In the genomic region with DNA sequence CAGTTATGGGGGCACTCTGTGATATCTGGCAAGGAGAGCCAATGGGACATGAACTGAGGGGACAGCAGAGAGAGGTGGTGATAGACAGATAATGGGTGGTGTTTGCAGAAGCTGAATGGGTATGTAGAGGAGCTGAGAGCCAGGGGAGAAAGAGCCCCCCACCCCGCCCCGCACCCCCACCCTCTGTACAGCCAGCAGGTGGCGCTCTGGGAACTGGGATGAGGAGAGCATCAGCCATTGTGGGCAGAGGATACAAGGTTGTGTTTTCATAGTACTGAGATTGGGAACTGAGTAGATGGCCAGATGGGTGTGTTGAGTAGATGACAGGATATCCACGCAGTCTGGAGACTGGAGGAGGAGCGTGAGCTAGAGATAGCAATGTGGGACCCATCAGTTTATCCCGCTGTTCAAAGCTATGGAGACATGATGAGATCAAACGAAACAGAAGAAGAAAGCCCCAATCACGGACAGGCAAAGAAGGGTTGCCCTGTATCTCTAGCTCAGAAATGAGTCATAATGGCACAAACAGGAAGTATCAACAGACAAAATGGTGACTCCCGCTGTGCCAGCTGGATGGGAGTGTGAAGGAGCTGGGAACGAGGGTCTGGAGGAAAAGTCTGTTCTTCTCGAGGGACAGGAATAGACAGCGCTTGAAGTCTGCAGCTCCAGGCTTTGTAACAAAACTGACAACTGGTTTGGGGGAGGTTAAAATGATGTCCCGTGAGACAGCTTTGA, we compare ENCODE assay signal across 30 mouse cellular contexts. TPM values are rescaled to one million over a fixed set of nuclear protein-coding genes. Genes with fewer than 3 reads are reported as not detected.
DNase-seq lines count a peak whose midpoint lies in the region; ATAC-seq and TF ChIP-seq lines count a peak whose summit lies in the region.
"Had no signal": no experiment of that assay in that cellular context is flagged by ENCODE, and none has a peak within 500 bp of the region (broad histone marks: within the 10 kb centered on the region; RNA-seq: fewer than 3 reads in every experiment).

No protein-coding gene starts in this region.

- ATAC-seq in neural tube, embryonic 15.5 days (ENCODE audit: low FRiP score), result no peak
- no peak for ATAC-seq in intestine, postnatal 0 days
- ATAC-seq: CD4-positive, CD25-positive, alpha-beta regulatory T cell, adult 4 months; lung, postnatal 0 days; midbrain, embryonic 13.5 days; Patski had no signal

- H3K4me2 ChIP-seq in neural tube, embryonic 15.5 days, result no peak overlapping the region
- no peak overlapping the region for H3K4me2 ChIP-seq in intestine, postnatal 0 days (replicated peaks; ENCODE audit: low read depth)
- H3K4me2 ChIP-seq: embryonic facial prominence, embryonic 12.5 days; heart, embryonic 13.5 days; hindbrain, embryonic 14.5 days; limb, embryonic 12.5 days; midbrain, embryonic 13.5 days had no signal

- H3K9me3 ChIP-seq in neural tube, embryonic 15.5 days (replicated peaks), result no peaks in the 10 kb centered on the region
- no peaks in the 10 kb centered on the region; the same call in 1 of the 2 replicates for H3K9me3 ChIP-seq in ES-Bruce4 (replicated peaks; ENCODE audit: control insufficient read depth, insufficient read depth, low read length, poor library complexity, severe bottlenecking)
- no peaks in the 10 kb centered on the region for H3K9me3 ChIP-seq in intestine, postnatal 0 days (ENCODE audit: control insufficient read depth)
- H3K9me3 ChIP-seq: embryonic facial prominence, embryonic 12.5 days; heart, embryonic 13.5 days; limb, embryonic 12.5 days; midbrain, embryonic 13.5 days had no signal

- peaks cover 25% of the 10 kb centered on the region for H3K4me1 ChIP-seq in neural tube, embryonic 15.5 days
- no peaks in the 10 kb centered on the region for H3K4me1 ChIP-seq in ES-Bruce4 (ENCODE audit: control insufficient read depth, insufficient read depth, low read length)
- H3K4me1 ChIP-seq in intestine, postnatal 0 days (replicated peaks; ENCODE audit: control insufficient read depth, insufficient read depth, low read length), result no peaks in the 10 kb centered on the region

- no peak overlapping the region for H3K4me3 ChIP-seq in neural tube, embryonic 15.5 days (replicated peaks)
- no peak overlapping the region for H3K4me3 ChIP-seq in ES-Bruce4 (ENCODE audit: low read depth, low read length)
- no peak overlapping the region for H3K4me3 ChIP-seq in intestine, postnatal 0 days (ENCODE audit: low read depth, low read length)
- H3K4me3 ChIP-seq: embryonic facial prominence, embryonic 12.5 days; heart, embryonic 13.5 days; limb, embryonic 12.5 days; midbrain, embryonic 13.5 days had no signal

- 81% methylated on average over 13 of the region's 13 CpGs for WGBS in neural tube, embryonic 15.5 days
- 78% methylated on average over 13 of the region's 13 CpGs for WGBS in intestine, postnatal 0 days

- no peak overlapping the region for H3K9ac ChIP-seq in neural tube, embryonic 15.5 days (replicated peaks)
- no peak overlapping the region for H3K9ac ChIP-seq in ES-Bruce4 (ENCODE audit: low read depth, poor library complexity, severe bottlenecking)
- H3K9ac ChIP-seq in intestine, postnatal 0 days (ENCODE audit: low read depth, low read length), result no peak overlapping the region
- H3K9ac ChIP-seq: embryonic facial prominence, embryonic 12.5 days; heart, embryonic 13.5 days; hindbrain, embryonic 14.5 days; limb, embryonic 12.5 days; midbrain, embryonic 13.5 days had no signal

- TF ChIP-seq CTCF in ES-Bruce4 (IDR thresholded peaks at IDR 0.05; ENCODE audit: low read depth, low read length), result peak; percentile 5
- no peak for TF ChIP-seq CTCF in intestine, postnatal 0 days (IDR thresholded peaks at IDR 0.05; ENCODE audit: low read depth)

- TF ChIP-seq EP300 in ES-Bruce4 (IDR thresholded peaks at IDR 0.05; ENCODE audit: insufficient read depth, low read depth, low read length), result no peak

- no peak for TF ChIP-seq POLR2A in ES-Bruce4 (IDR thresholded peaks at IDR 0.05; ENCODE audit: insufficient read depth, low read length)

- H3K27ac ChIP-seq in neural tube, embryonic 15.5 days (replicated peaks), result 0 out of 2 replicates have a peak overlapping the region, but pooled peaks have one; percentile 28
- no peak overlapping the region for H3K27ac ChIP-seq in ES-Bruce4 (ENCODE audit: insufficient read depth, low read length)
- H3K27ac ChIP-seq in intestine, postnatal 0 days (ENCODE audit: low read depth, low read length), result no peak overlapping the region
- H3K27ac ChIP-seq: embryonic facial prominence, embryonic 12.5 days; heart, embryonic 13.5 days; hindbrain, embryonic 14.5 days; limb, embryonic 12.5 days; macrophage; midbrain, embryonic 13.5 days had no signal

- DNase-seq in layer of hippocampus, adult 9-11 months, result peak; percentile 42
- no peak for DNase-seq in layer of hippocampus, postnatal 10 days (ENCODE audit: low spot score in 2 of 2)
- no peak for DNase-seq in neural tube, embryonic 10.5 days (ENCODE audit: extremely low spot score, low spot score)
- no peak for DNase-seq in urinary bladder, postnatal 36 days (ENCODE audit: low spot score in 2 of 2)
- DNase-seq: adrenal gland, postnatal 10 days; cerebellum, adult 11-12 months; cerebellum, adult 9-11 months; embryo, embryonic 11 days; gastrocnemius, postnatal 10 days; heart, postnatal 10 days; kidney, adult 11 months; kidney, postnatal 25 days; right cerebral cortex, adult 18-20 months; thymus, postnatal 14 days had no signal

- 0 out of 2 replicates have a peak, but pooled peaks cover 4% of the 10 kb centered on the region for H3K27me3 ChIP-seq in neural tube, embryonic 15.5 days (replicated peaks)
- H3K27me3 ChIP-seq in ES-Bruce4 (ENCODE audit: control insufficient read depth, insufficient read depth, low read length, poor library complexity, severe bottlenecking), result no peaks in the 10 kb centered on the region
- no peaks in the 10 kb centered on the region for H3K27me3 ChIP-seq in intestine, postnatal 0 days (replicated peaks; ENCODE audit: control insufficient read depth, insufficient read depth, low read length)
- H3K27me3 ChIP-seq: embryonic facial prominence, embryonic 12.5 days; limb, embryonic 12.5 days had no signal

- no peaks in the 10 kb centered on the region for H3K36me3 ChIP-seq in neural tube, embryonic 15.5 days
- no peaks in the 10 kb centered on the region for H3K36me3 ChIP-seq in ES-Bruce4 (ENCODE audit: control insufficient read depth, insufficient read depth, low read length, poor library complexity, severe bottlenecking)
- H3K36me3 ChIP-seq in intestine, postnatal 0 days (ENCODE audit: control insufficient read depth, insufficient read depth), result no peaks in the 10 kb centered on the region
- H3K36me3 ChIP-seq: embryonic facial prominence, embryonic 12.5 days; G1E; heart, embryonic 13.5 days; limb, embryonic 12.5 days; midbrain, embryonic 13.5 days had no signal

RNA-seq across cellular contexts. Expression of gene Aipl1, which starts 20.6 kb away (rescaled TPM):
- total RNA-seq in layer of hippocampus, postnatal 10 days (2021), result not detected
- 0.36 and 0.41 TPM in 2 replicates for polyA plus RNA-seq in neural tube, embryonic 15.5 days (2015; fragmentation: Nextera tagmentation; extraction: Ambion mirVana)
- 1.1 and 1.3 TPM in 2 replicates for polyA plus RNA-seq in ES-Bruce4 (2011; ENCODE audit: insufficient read depth, insufficient read length, low read depth, missing spikeins)
- 0.10 and 0.17 TPM in 2 replicates for polyA plus RNA-seq in intestine, postnatal 0 days (2015; fragmentation: Nextera tagmentation; extraction: Ambion mirVana)
- total RNA-seq: layer of hippocampus, adult 8-10 months; left cerebral cortex, adult 18-20 months; liver, adult 2 months had no signal
- polyA plus RNA-seq: CD4-positive, CD25-positive, alpha-beta regulatory T cell, adult 4 months; G1E; hindbrain, embryonic 14.5 days; liver, adult 2 months had no signal

RNA-seq across cellular contexts. Expression of gene Pimreg, which starts 25.1 kb away (rescaled TPM):
- total RNA-seq in layer of hippocampus, postnatal 10 days (2021), result 1 to 10 TPM; 3.6 to 3.7 TPM
- 19.1 and 33.3 TPM in 2 replicates for polyA plus RNA-seq in neural tube, embryonic 15.5 days (2015; fragmentation: Nextera tagmentation; extraction: Ambion mirVana)
- 43.6 and 49.3 TPM in 2 replicates for polyA plus RNA-seq in ES-Bruce4 (2011; ENCODE audit: insufficient read depth, insufficient read length, low read depth, missing spikeins)
- 14.0 and 17.4 TPM in 2 replicates for polyA plus RNA-seq in intestine, postnatal 0 days (2015; fragmentation: Nextera tagmentation; extraction: Ambion mirVana)
- total RNA-seq: G1E; left cerebral cortex, adult 18-20 months; liver, adult 2 months had no signal
- polyA plus RNA-seq: G1E had no signal
